Mouse (Mus musculus): ENCODE data around the gene Phf24. TPM values are rescaled to one million over a fixed set of nuclear protein-coding genes. Genes with fewer than 3 reads are reported as not detected.

The Phf24 gene
- polyA plus RNA-seq, 1 experiment = not detected

DNA sequence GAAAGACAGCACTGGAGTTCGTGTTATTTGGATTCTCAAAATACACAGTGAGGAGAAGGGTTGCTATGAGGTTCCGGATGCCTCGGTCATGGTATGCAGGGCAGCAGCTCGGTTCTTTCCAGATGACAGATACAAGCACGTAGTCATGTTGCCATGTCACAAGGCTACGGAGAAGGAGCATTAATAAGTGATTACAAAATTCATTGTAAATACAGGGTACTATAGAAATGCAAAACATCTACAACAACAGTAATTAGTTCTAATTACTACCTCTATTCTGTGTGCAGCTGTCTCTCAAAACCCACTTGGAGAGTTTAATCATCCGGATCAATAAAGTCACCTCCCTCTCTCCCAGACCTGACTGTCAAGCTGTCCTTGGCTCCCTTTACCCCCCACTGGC lies 21.3 kb upstream of the Phf24 start:
- Histone ChIP-seq H3K4me3 (no peak overlapping the region), H3K27me3 (ENCODE audit: control insufficient read depth, insufficient read depth, insufficient read length) (peaks cover 21% of the 10 kb centered on the region), H3ac (ENCODE audit: control insufficient read depth, insufficient read length) (no peak overlapping the region), H3K36me3 (ENCODE audit: control insufficient read depth, insufficient read depth) (no peaks in the 10 kb centered on the region), H3K4me2 (ENCODE audit: low read depth) (no peak overlapping the region), H3K79me2 (ENCODE audit: control insufficient read depth, insufficient read depth) (no peaks in the 10 kb centered on the region)
- no peak for TF ChIP-seq SRF (IDR thresholded peaks at IDR 0.05; ENCODE audit: control insufficient read depth, insufficient read length, low read depth)
- no peak for TF ChIP-seq MYOG (IDR thresholded peaks at IDR 0.05; ENCODE audit: control insufficient read depth in 1 of 3, insufficient read depth in 1 of 3, insufficient read length in 2 of 3, low read depth in 2 of 3)
- no peak for TF ChIP-seq POLR2A (IDR thresholded peaks at IDR 0.05; ENCODE audit: insufficient read length, low read depth)
- no peak for TF ChIP-seq USF1 (IDR thresholded peaks at IDR 0.05; ENCODE audit: low read depth)
- no peak for TF ChIP-seq MAX (IDR thresholded peaks at IDR 0.05; ENCODE audit: low read depth)
- TF ChIP-seq MYOD1 (IDR thresholded peaks at IDR 0.05; ENCODE audit: control insufficient read depth in 1 of 3, insufficient read length in 2 of 3, low read depth in 2 of 3) = no peak
- no peak for TF ChIP-seq E2F4 (IDR thresholded peaks at IDR 0.05; ENCODE audit: insufficient read depth)
- no peak for TF ChIP-seq REST (IDR thresholded peaks at IDR 0.05; ENCODE audit: insufficient read depth, insufficient read length)
- TF ChIP-seq TCF12 (IDR thresholded peaks at IDR 0.05; ENCODE audit: insufficient read depth, poor library complexity, severe bottlenecking) = no peak
- TF ChIP-seq TCF3 (IDR thresholded peaks at IDR 0.05; ENCODE audit: insufficient read length, low read depth) = no peak
- TF ChIP-seq CEBPB (IDR thresholded peaks at IDR 0.05; ENCODE audit: insufficient read depth, poor library complexity, severe bottlenecking) = no peak
- TF ChIP-seq POLR2AphosphoS2 (IDR thresholded peaks at IDR 0.05; ENCODE audit: insufficient read length, low read depth) = no peak

DNA sequence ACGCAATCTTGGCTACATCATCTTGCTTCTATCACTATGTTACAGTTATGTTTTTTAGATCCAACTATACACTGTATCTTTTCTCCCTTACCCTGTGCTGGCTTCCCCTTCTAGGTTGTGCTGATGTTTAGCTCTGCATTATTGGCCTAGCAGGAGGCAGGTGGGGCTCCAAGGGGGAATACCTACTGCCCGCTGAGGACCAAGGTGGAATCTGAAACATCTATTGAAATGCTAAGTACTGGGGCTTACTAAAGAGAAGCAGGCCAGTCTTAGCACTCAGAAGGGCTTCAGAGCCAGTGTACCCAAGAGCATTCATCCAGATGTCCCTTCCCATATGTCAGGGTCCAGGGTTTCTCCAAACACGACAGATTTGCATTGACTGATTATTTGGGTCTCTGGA lies 17.5 kb upstream of the Phf24 start:
- Histone ChIP-seq H3K4me3 (no peak overlapping the region), H3ac (ENCODE audit: control insufficient read depth, insufficient read length) (no peak overlapping the region), H3K36me3 (ENCODE audit: control insufficient read depth, insufficient read depth) (no peaks in the 10 kb centered on the region), H3K27me3 (ENCODE audit: control insufficient read depth, insufficient read depth, insufficient read length) (peaks cover 34% of the 10 kb centered on the region), H3K4me2 (ENCODE audit: low read depth) (no peak overlapping the region), H3K79me2 (ENCODE audit: control insufficient read depth, insufficient read depth) (no peaks in the 10 kb centered on the region)
- no peak for TF ChIP-seq REST (IDR thresholded peaks at IDR 0.05; ENCODE audit: insufficient read depth, insufficient read length)
- TF ChIP-seq MYOG (IDR thresholded peaks at IDR 0.05; ENCODE audit: control insufficient read depth in 1 of 3, insufficient read depth in 1 of 3, insufficient read length in 2 of 3, low read depth in 2 of 3) = no peak
- TF ChIP-seq POLR2A (IDR thresholded peaks at IDR 0.05; ENCODE audit: insufficient read length, low read depth) = no peak
- no peak for TF ChIP-seq CEBPB (IDR thresholded peaks at IDR 0.05; ENCODE audit: insufficient read depth, poor library complexity, severe bottlenecking)
- TF ChIP-seq MYOD1 (IDR thresholded peaks at IDR 0.05; ENCODE audit: control insufficient read depth in 1 of 3, insufficient read length in 2 of 3, low read depth in 2 of 3) = no peak
- TF ChIP-seq TCF3 (IDR thresholded peaks at IDR 0.05; ENCODE audit: insufficient read length, low read depth) = no peak
- no peak for TF ChIP-seq E2F4 (IDR thresholded peaks at IDR 0.05; ENCODE audit: insufficient read depth)
- TF ChIP-seq TCF12 (IDR thresholded peaks at IDR 0.05; ENCODE audit: insufficient read depth, poor library complexity, severe bottlenecking) = no peak
- TF ChIP-seq SRF (IDR thresholded peaks at IDR 0.05; ENCODE audit: control insufficient read depth, insufficient read length, low read depth) = no peak
- TF ChIP-seq USF1 (IDR thresholded peaks at IDR 0.05; ENCODE audit: low read depth) = no peak

DNA sequence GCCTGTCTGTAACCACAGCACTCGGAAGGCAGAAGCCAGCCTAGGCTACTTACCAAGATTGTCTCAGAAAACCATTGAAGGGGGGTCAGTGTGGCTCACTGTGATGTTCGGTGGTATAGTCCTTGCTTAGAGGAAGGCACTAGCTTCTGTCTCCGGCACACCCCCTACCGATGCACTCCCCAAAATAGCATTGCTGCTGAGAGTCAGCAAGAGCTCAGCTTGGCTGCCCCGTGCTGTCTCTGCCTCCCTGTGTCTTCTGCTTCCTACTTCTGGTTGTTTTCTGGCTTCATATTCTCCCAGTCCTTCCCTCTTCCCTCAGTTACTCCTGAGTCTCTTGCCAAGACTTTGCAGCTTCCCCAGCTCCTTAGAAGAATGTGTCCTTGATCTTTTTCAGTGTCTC lies 15.6 kb upstream of the Phf24 start:
- TF ChIP-seq TCF3 (IDR thresholded peaks at IDR 0.05; ENCODE audit: insufficient read length, low read depth) (no peak), MYOG (IDR thresholded peaks at IDR 0.05; ENCODE audit: control insufficient read depth in 1 of 3, insufficient read depth in 1 of 3, insufficient read length in 2 of 3, low read depth in 2 of 3) (no peak)
- Histone ChIP-seq H3K27me3 (ENCODE audit: control insufficient read depth, insufficient read depth, insufficient read length) (peaks cover 32% of the 10 kb centered on the region), H3K4me2 (ENCODE audit: low read depth) (no peak overlapping the region), H3K79me2 (ENCODE audit: control insufficient read depth, insufficient read depth) (no peaks in the 10 kb centered on the region), H3K4me3 (no peak overlapping the region), H3ac (ENCODE audit: control insufficient read depth, insufficient read length) (no peak overlapping the region), H3K36me3 (ENCODE audit: control insufficient read depth, insufficient read depth) (no peaks in the 10 kb centered on the region)

DNA sequence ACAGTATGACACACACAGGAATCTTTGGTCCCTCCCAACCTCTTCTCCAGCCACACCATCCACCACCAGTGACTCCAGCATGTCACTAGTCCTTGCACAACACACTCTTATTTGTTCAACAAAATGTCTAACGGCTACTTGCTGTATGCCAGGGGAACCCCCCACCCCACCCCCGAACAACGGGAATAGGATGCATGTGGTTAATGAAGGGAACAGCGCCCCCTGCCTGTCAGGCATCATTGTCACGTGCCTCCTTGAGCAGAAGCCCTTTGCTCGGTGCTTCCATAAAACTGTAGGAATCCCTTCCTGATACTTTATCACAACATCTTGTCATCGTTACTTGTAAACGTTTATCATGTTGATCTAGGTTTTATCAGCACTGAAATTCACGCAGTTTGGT lies 14.3 kb upstream of the Phf24 start:
- Histone ChIP-seq H3K36me3 (ENCODE audit: control insufficient read depth, insufficient read depth) (no peaks in the 10 kb centered on the region), H3K4me2 (ENCODE audit: low read depth) (no peak overlapping the region), H3ac (ENCODE audit: control insufficient read depth, insufficient read length) (no peak overlapping the region), H3K4me3 (no peak overlapping the region), H3K27me3 (ENCODE audit: control insufficient read depth, insufficient read depth, insufficient read length) (peaks cover 32% of the 10 kb centered on the region), H3K79me2 (ENCODE audit: control insufficient read depth, insufficient read depth) (no peaks in the 10 kb centered on the region)
- TF ChIP-seq USF1 (IDR thresholded peaks at IDR 0.05; ENCODE audit: low read depth) = peak; percentile 9
- no peak for TF ChIP-seq POLR2A (IDR thresholded peaks at IDR 0.05; ENCODE audit: insufficient read length, low read depth)

DNA sequence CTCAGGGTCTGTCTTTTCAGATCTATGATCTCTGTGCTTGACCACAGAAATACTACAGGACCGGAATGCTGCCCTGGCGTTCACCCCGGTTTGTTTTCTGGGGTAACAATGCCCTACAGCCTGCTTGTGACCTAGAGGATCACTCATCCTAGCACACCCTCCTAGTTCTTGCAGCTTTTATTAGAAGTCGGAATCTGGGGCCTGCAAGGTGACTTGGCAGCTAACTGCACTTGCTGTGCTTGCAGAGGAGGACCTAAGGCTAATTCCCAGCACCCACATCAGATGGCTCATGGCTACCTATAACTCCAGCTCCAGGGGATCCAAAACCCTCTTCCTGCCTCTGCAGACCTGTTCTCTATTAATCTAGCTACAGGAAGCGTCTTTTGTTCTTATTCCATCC lies 13.7 kb upstream of the Phf24 start:
- Histone ChIP-seq H3K27me3 (ENCODE audit: control insufficient read depth, insufficient read depth, insufficient read length) (peaks cover 32% of the 10 kb centered on the region), H3K4me3 (no peak overlapping the region), H3K4me2 (ENCODE audit: low read depth) (no peak overlapping the region), H3K79me2 (ENCODE audit: control insufficient read depth, insufficient read depth) (no peaks in the 10 kb centered on the region), H3K36me3 (ENCODE audit: control insufficient read depth, insufficient read depth) (no peaks in the 10 kb centered on the region), H3ac (ENCODE audit: control insufficient read depth, insufficient read length) (no peak overlapping the region)
- TF ChIP-seq POLR2AphosphoS2 (IDR thresholded peaks at IDR 0.05; ENCODE audit: insufficient read length, low read depth) (no peak), CEBPB (IDR thresholded peaks at IDR 0.05; ENCODE audit: insufficient read depth, poor library complexity, severe bottlenecking) (no peak), E2F4 (IDR thresholded peaks at IDR 0.05; ENCODE audit: insufficient read depth) (no peak), TCF12 (IDR thresholded peaks at IDR 0.05; ENCODE audit: insufficient read depth, poor library complexity, severe bottlenecking) (no peak), TCF3 (IDR thresholded peaks at IDR 0.05; ENCODE audit: insufficient read length, low read depth) (no peak), MYOG (IDR thresholded peaks at IDR 0.05; ENCODE audit: control insufficient read depth in 1 of 3, insufficient read depth in 1 of 3, insufficient read length in 2 of 3, low read depth in 2 of 3) (no peak), SRF (IDR thresholded peaks at IDR 0.05; ENCODE audit: control insufficient read depth, insufficient read length, low read depth) (no peak), USF1 (IDR thresholded peaks at IDR 0.05; ENCODE audit: low read depth) (no peak), MAX (IDR thresholded peaks at IDR 0.05; ENCODE audit: low read depth) (no peak), MYOD1 (IDR thresholded peaks at IDR 0.05; ENCODE audit: control insufficient read depth in 1 of 3, insufficient read length in 2 of 3, low read depth in 2 of 3) (no peak), REST (IDR thresholded peaks at IDR 0.05; ENCODE audit: insufficient read depth, insufficient read length) (no peak), POLR2A (IDR thresholded peaks at IDR 0.05; ENCODE audit: insufficient read length, low read depth) (no peak)

Data from myocyte (in vitro differentiated cells).